ENCODE assay signal across 9 mouse cellular contexts in the genomic region with DNA sequence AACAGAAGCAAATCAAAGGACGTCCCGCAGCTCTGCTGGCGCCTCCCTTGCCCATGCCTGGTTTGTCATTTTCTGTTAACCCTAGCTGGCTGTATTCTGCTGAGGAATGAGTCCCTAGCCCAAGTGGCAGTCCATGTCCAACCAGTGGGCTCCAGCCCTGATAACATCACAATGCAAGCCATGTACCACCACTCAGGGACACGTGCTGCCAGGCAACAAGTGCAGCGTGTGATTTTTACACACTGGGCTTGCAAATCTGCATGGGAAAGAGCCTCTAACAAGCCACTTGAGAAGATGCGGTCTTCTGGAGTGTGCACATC. TPM values are rescaled to one million over a fixed set of nuclear protein-coding genes. Genes with fewer than 3 reads are reported as not detected.
DNase-seq lines count a peak whose midpoint lies in the region; ATAC-seq lines count a peak whose summit lies in the region.
"Had no signal": no experiment of that assay in that cellular context is flagged by ENCODE, and none has a peak within 500 bp of the region (broad histone marks: within the 10 kb centered on the region; RNA-seq: fewer than 3 reads in every experiment).

No protein-coding gene starts in this region.

- H3K4me3 ChIP-seq in kidney, embryonic 16.5 days (ENCODE audit: low read length): no peak overlapping the region
- H3K4me3 ChIP-seq in forebrain, embryonic 13.5 days: no peak overlapping the region
- H3K4me3 ChIP-seq in midbrain, embryonic 14.5 days (replicated peaks; ENCODE audit: low read depth, low read length): no peak overlapping the region

- no peak for ATAC-seq in kidney, embryonic 16.5 days (ENCODE audit: low FRiP score, low TSS enrichment)
- ATAC-seq in forebrain, embryonic 13.5 days: peak; percentile 91
- ATAC-seq in midbrain, embryonic 14.5 days (ENCODE audit: low FRiP score, low TSS enrichment): peak; percentile 88
- ATAC-seq in monocyte, adult 5-6 weeks (replicated peaks; ENCODE audit: insufficient number of reproducible peaks, low FRiP score, low TSS enrichment, poor library complexity, severe bottlenecking): no peak

- H3K4me1 ChIP-seq in kidney, embryonic 16.5 days (ENCODE audit: insufficient read depth, low read length): peaks cover 13% of the 10 kb centered on the region; the same call in 1 of the 2 replicates
- peaks cover 37% of the 10 kb centered on the region for H3K4me1 ChIP-seq in forebrain, embryonic 13.5 days
- peaks cover 23% of the 10 kb centered on the region for H3K4me1 ChIP-seq in midbrain, embryonic 14.5 days (ENCODE audit: control insufficient read depth, insufficient read depth, low read length)

- no peak overlapping the region for H3K9ac ChIP-seq in kidney, embryonic 16.5 days (replicated peaks; ENCODE audit: low read length)
- peak overlapping the region; percentile 37; the same call in 1 of the 2 replicates for H3K9ac ChIP-seq in forebrain, embryonic 13.5 days
- H3K9ac ChIP-seq in midbrain, embryonic 14.5 days (replicated peaks; ENCODE audit: low read length): 0 out of 2 replicates have a peak overlapping the region, but pooled peaks have one; percentile 1

- 0 out of 2 replicates have a peak overlapping the region, but pooled peaks have one; percentile 1 for H3K27ac ChIP-seq in kidney, embryonic 16.5 days (ENCODE audit: low read length)
- peak overlapping the region; percentile 84 for H3K27ac ChIP-seq in forebrain, embryonic 13.5 days
- H3K27ac ChIP-seq in midbrain, embryonic 14.5 days (replicated peaks; ENCODE audit: low read depth, low read length): peak overlapping the region; percentile 58; the same call in 1 of the 2 replicates

- no peaks in the 10 kb centered on the region for H3K36me3 ChIP-seq in kidney, embryonic 16.5 days (ENCODE audit: insufficient read depth, low read length)
- H3K36me3 ChIP-seq in forebrain, embryonic 13.5 days (ENCODE audit: poor library complexity, severe bottlenecking): peaks cover 5% of the 10 kb centered on the region; the same call in 1 of the 2 replicates
- H3K36me3 ChIP-seq in midbrain, embryonic 14.5 days (ENCODE audit: control insufficient read depth, insufficient read depth, low read length): no peaks in the 10 kb centered on the region

- DNase-seq in kidney, adult 11 months: no peak
- peak; percentile 39 to 48 for DNase-seq in cerebellum, postnatal 25 days
- no peak for DNase-seq in midbrain, embryonic 14.5 days
- no peak for DNase-seq in natural killer cell, adult 2 months (ENCODE audit: low spot score in 2 of 2)
- DNase-seq in kidney, adult 8-10 months: no peak
- DNase-seq: gastrocnemius, postnatal 36 days had no signal

- no peaks in the 10 kb centered on the region for H3K27me3 ChIP-seq in kidney, embryonic 16.5 days (ENCODE audit: insufficient read depth, low read length)
- H3K27me3 ChIP-seq in forebrain, embryonic 13.5 days: 0 out of 2 replicates have a peak, but pooled peaks cover 6% of the 10 kb centered on the region
- H3K27me3 ChIP-seq in midbrain, embryonic 14.5 days (ENCODE audit: control insufficient read depth, insufficient read depth, low read length): no peaks in the 10 kb centered on the region

- H3K4me2 ChIP-seq in kidney, embryonic 16.5 days (replicated peaks; ENCODE audit: low read depth, low read length): no peak overlapping the region
- peak overlapping the region; percentile 38 for H3K4me2 ChIP-seq in forebrain, embryonic 13.5 days
- peak overlapping the region; percentile 29 for H3K4me2 ChIP-seq in midbrain, embryonic 14.5 days (ENCODE audit: low read length)

- WGBS in kidney, embryonic 16.5 days: 55% methylated on average over 6 of the region's 6 CpGs
- WGBS in forebrain, embryonic 13.5 days: 6% methylated on average over 6 of the region's 6 CpGs
- WGBS in midbrain, embryonic 14.5 days: 2% methylated on average over 6 of the region's 6 CpGs

- no peaks in the 10 kb centered on the region for H3K9me3 ChIP-seq in kidney, embryonic 16.5 days (ENCODE audit: low read length)
- no peaks in the 10 kb centered on the region for H3K9me3 ChIP-seq in forebrain, embryonic 13.5 days (replicated peaks)
- H3K9me3 ChIP-seq in midbrain, embryonic 14.5 days (ENCODE audit: control insufficient read depth, low read length): no peaks in the 10 kb centered on the region

RNA-seq across cellular contexts. Expression of a gene that starts 13.9 kb away (rescaled TPM):
- 66.9 and 68.9 TPM in 2 replicates for polyA plus RNA-seq in kidney, embryonic 16.5 days (2015; fragmentation: Nextera tagmentation; extraction: Ambion mirVana)
- 137 and 149 TPM in 2 replicates for polyA plus RNA-seq in forebrain, embryonic 13.5 days (2015; fragmentation: Nextera tagmentation; extraction: Ambion mirVana)
- polyA plus RNA-seq in midbrain, embryonic 14.5 days (2014; fragmentation: Nextera tagmentation; extraction: Ambion mirVana): 175 and 176 TPM in 2 replicates
- 4.0 to 12.7 TPM (median 5.5 TPM) in 3 replicates for total RNA-seq in monocyte, adult 5-6 weeks (2017)

RNA-seq across cellular contexts. Expression of a gene that starts 26.8 kb away (rescaled TPM):
- polyA plus RNA-seq in kidney, embryonic 16.5 days (2015; fragmentation: Nextera tagmentation; extraction: Ambion mirVana): 7.6 and 9.0 TPM in 2 replicates
- polyA plus RNA-seq in forebrain, embryonic 13.5 days (2015; fragmentation: Nextera tagmentation; extraction: Ambion mirVana): 10.3 and 11.3 TPM in 2 replicates
- polyA plus RNA-seq in midbrain, embryonic 14.5 days (2014; fragmentation: Nextera tagmentation; extraction: Ambion mirVana): 2.8 and 4.7 TPM in 2 replicates
- total RNA-seq in monocyte, adult 5-6 weeks (2017): 1.4 to 2.5 TPM (median 1.6 TPM) in 3 replicates

Comparison
In these comparisons a context has a peak if more than half of its experiments do, and no peak if none do; other contexts are left out.
1. ATAC-seq: peak in forebrain, embryonic 13.5 days (single experiment) and midbrain, embryonic 14.5 days (single experiment); none in kidney, embryonic 16.5 days (single experiment) and monocyte, adult 5-6 weeks (single experiment).
2. H3K27ac ChIP-seq: peak in every context shown above with its lines; median percentile 84 in forebrain, embryonic 13.5 days; 58 in midbrain, embryonic 14.5 days; 1 in kidney, embryonic 16.5 days.
3. DNase-seq: peak in cerebellum, postnatal 25 days (2 of 2); none in kidney, adult 11 months (single experiment), midbrain, embryonic 14.5 days (single experiment), natural killer cell, adult 2 months (0 of 2) and kidney, adult 8-10 months (0 of 2).